Mouse (Mus musculus) limb, embryonic 13.5 days (tissue): ENCODE results near the gene Lrmda. TPM values are rescaled to one million over a fixed set of nuclear protein-coding genes. Genes with fewer than 3 reads are reported as not detected.

Experiments
- ATAC-seq: fragments of 200-750 bp; cut with Nextera tagmentation; 2 replicates; pipeline ENCODE4 v1.8.0; 2017; ENCODE audit warnings: low read depth, moderate number of reproducible peaks, moderate TSS enrichment; ENCODE audit not compliant: low FRiP score
- H3K27ac ChIP-seq: fragments of 300-500 bp; sonication (generic); 2 replicates; pipeline ENCODE4 v1.5.1; 2015; ENCODE audit warnings: inconsistent platforms, mild to moderate bottlenecking, moderate library complexity
- H3K27me3 ChIP-seq: fragments of 300-500 bp; sonication (generic); 2 replicates; pipeline ENCODE4 v1.6.1; 2015; ENCODE audit warnings: mild to moderate bottlenecking, inconsistent platforms
- H3K36me3 ChIP-seq: fragments of 300-500 bp; sonication (generic); 2 replicates; pipeline ENCODE4 v1.6.1; 2015; ENCODE audit warnings: inconsistent platforms, mild to moderate bottlenecking, moderate library complexity
- H3K4me1 ChIP-seq: fragments of 300-500 bp; sonication (generic); 2 replicates; pipeline ENCODE4 v1.6.1; 2015; ENCODE audit warnings: inconsistent platforms
- H3K4me2 ChIP-seq: fragments of 300-500 bp; sonication (generic); replicated peaks from 2 replicates; pipeline ENCODE4 v1.6.1; 2015; ENCODE audit warnings: inconsistent platforms, mild to moderate bottlenecking, moderate library complexity
- H3K4me3 ChIP-seq: fragments of 300-500 bp; sonication (generic); 2 replicates; pipeline ENCODE4 v1.5.1; 2015; ENCODE audit warnings: moderate library complexity, mild to moderate bottlenecking, inconsistent platforms
- H3K9ac ChIP-seq: fragments of 300-500 bp; sonication (generic); 2 replicates; pipeline ENCODE4 v1.6.1; 2015; ENCODE audit warnings: mild to moderate bottlenecking, inconsistent platforms
- H3K9me3 ChIP-seq: fragments of 300-500 bp; sonication (generic); 2 replicates; pipeline ENCODE4 v1.6.1; 2016; ENCODE audit warnings: inconsistent platforms
- WGBS: fragments of 180-500 bp; shearing (Covaris S2); methylation state at CpG from one replicate; pipeline ENCODE4 v1.1.7; 2015; 5-methylcytosine and 5-hydroxymethylcytosine counted together
- microRNA-seq: library from miRNA; unstranded; fragments of <30 nt; microRNA quantifications from one replicate; pipeline ENCODE4, GENCODE M21; 2016
- polyA plus RNA-seq: library from polyadenylated mRNA; unstranded; fragments of >200 nt; fragmentation: Nextera tagmentation; extraction: Ambion mirVana; gene quantifications from 2 replicates; pipeline ENCODE4 v1.2.1, GENCODE M21; 2015

The Lrmda gene
- polyA plus RNA-seq, 1 experiment from 2014 or later, result 0.38 TPM

- H3K9me3 ChIP-seq, result no peaks in the 10 kb centered on the region
- no peak overlapping the region for H3K9ac ChIP-seq
- no peak for ATAC-seq
- H3K36me3 ChIP-seq, result no peaks in the 10 kb centered on the region
- H3K4me3 ChIP-seq, result no peak overlapping the region
- 61% methylated on average over 10 of the region's 10 CpGs for whole genome bisulfite sequencing
- no peaks in the 10 kb centered on the region for H3K27me3 ChIP-seq
- H3K27ac ChIP-seq, result no peak overlapping the region
- peaks cover 6% of the 10 kb centered on the region; the same call in 1 of the 2 replicates for H3K4me1 ChIP-seq
- H3K4me2 ChIP-seq, result no peak overlapping the region
These were observed 1075.9 kb downstream of the Lrmda start for GRCm38 (mm10) chr14:23095158-23096016.

- Histone ChIP-seq H3K9me3 (no peaks in the 10 kb centered on the region), H3K27me3 (no peaks in the 10 kb centered on the region), H3K4me1 (peaks cover 6% of the 10 kb centered on the region; the same call in 1 of the 2 replicates), H3K4me2 (no peak overlapping the region), H3K36me3 (no peaks in the 10 kb centered on the region), H3K27ac (no peak overlapping the region), H3K9ac (no peak overlapping the region), H3K4me3 (no peak overlapping the region)
- 31% methylated on average over 3 of the region's 3 CpGs for WGBS
- ATAC-seq, result no peak
These were observed 1076.5 kb downstream of the Lrmda start for GRCm38 (mm10) chr14:23096017-23096336.

- Histone ChIP-seq H3K27me3 (no peaks in the 10 kb centered on the region), H3K9me3 (no peaks in the 10 kb centered on the region), H3K4me3 (no peak overlapping the region), H3K4me1 (peaks cover 6% of the 10 kb centered on the region; the same call in 1 of the 2 replicates), H3K4me2 (no peak overlapping the region), H3K9ac (no peak overlapping the region), H3K36me3 (no peaks in the 10 kb centered on the region), H3K27ac (no peak overlapping the region)
- ATAC-seq, result no peak
- 66% methylated on average over 4 of the region's 4 CpGs for WGBS
These were observed 1076.9 kb downstream of the Lrmda start for GRCm38 (mm10) chr14:23096405-23096804.

Small RNA genes within 50 kb of the gene (microRNA-seq; reads per million reads assigned to microRNA genes)
- gene Gm27532, result not detected

Other genes starting within 250 kb of the Lrmda start
- gene Vdac2, start 194.5 kb upstream of the Lrmda start, polyA plus RNA-seq, result 241 and 242 TPM in 2 replicates
- 21.0 and 24.2 TPM in 2 replicates for gene Comtd1, start 170.7 kb upstream of the Lrmda start, polyA plus RNA-seq
- 25.8 and 26.2 TPM in 2 replicates for gene Zfp503, start 30.1 kb upstream of the Lrmda start, polyA plus RNA-seq